Mouse (Mus musculus): ENCODE results near the gene Ildr1. TPM values are rescaled to one million over a fixed set of nuclear protein-coding genes. Genes with fewer than 3 reads are reported as not detected.
A peak's percentile ranks its signal among the peaks of the same experiment; 100 is the strongest.

Ildr1 gene
- 0.70 and 0.77 TPM in 2 replicates for polyA plus RNA-seq (2012; rRNA removed)

DNA sequence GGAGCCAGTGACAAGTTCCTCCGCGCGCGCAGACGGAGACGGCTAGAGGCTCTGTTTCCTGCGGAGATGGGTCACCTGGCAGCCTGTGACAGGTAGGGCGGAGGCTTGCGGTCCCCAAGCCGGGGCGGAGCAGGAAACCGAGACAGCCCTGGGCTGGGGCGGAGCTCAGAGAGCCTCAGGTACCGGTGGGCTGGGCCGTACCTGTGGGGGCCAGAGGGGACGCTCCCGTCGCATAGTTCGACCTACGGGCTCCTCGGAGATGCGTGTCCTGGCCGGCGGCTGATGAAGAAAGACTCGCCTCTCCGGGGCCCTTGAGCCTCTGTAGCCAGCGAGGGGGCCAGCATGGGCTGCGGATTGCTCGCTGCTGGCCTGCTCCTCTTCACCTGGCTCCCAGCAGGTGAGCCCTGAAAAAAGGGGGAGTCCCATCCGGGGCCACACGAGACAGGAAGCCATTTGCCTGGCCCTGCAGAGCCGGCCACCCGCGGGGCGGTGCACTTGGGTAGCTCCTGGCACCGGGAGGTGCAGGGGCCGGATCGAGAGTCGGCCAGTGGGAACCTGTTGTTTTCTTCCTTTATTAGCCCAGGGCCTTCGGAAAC, at the start of gene Ildr1:
Ildr1 (plus strand) TSS at position 161 of the 596 bp plus-strand sequence.
- H3K27me3 ChIP-seq (ENCODE audit: control insufficient read depth, insufficient read depth, low read length): no peaks in the 10 kb centered on the region
- no peak for TF ChIP-seq CTCF (IDR thresholded peaks at IDR 0.05; ENCODE audit: borderline replicate concordance, insufficient read depth, low read depth, low read length)
- TF ChIP-seq POLR2A (IDR thresholded peaks at IDR 0.05; ENCODE audit: borderline replicate concordance, insufficient read depth, low read length): no peak
- no peak within 1 kb of the TSS for H3K27ac ChIP-seq (ENCODE audit: insufficient read depth, low read length)
- peak in 1 of 2 experiments; percentile 14 for DNase-seq
- no peaks in the 10 kb centered on the region for H3K4me1 ChIP-seq (ENCODE audit: control insufficient read depth, insufficient read depth, low read length)
- WGBS: 2% methylated on average over 40 of the region's 40 CpGs
- peak within 1 kb of the TSS; percentile 24 for H3K4me3 ChIP-seq (replicated peaks; ENCODE audit: insufficient read depth, low read depth, low read length)

DNA sequence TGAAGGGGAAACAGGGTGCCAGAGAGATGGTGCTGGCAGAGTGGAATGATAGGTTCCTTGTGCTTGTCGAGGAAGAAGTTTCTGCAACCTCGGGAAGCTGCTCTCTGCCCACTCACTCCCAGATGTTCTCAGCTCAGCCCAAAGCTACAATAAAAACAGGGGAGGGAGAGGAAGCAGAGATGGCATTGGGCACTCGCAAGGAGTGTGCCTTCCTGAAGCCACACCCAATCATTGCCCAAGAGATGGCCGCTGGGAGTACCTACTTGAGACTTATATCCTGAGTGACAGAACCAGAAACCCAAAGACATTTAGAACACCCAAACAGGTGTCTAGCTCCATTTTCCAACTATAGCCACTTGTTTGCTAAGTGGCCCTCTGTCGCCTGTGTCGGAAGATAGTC, 48.7 kb upstream of the Ildr1 start:
- Histone ChIP-seq H3K4me1 (ENCODE audit: control insufficient read depth, insufficient read depth, low read length) (no peaks in the 10 kb centered on the region), H3K27me3 (ENCODE audit: control insufficient read depth, insufficient read depth, low read length) (no peaks in the 10 kb centered on the region), H3K27ac (ENCODE audit: insufficient read depth, low read length) (no peak overlapping the region), H3K4me3 (replicated peaks; ENCODE audit: insufficient read depth, low read depth, low read length) (no peak overlapping the region)
- no peak for DNase-seq
- 88% methylated on average over 6 of the region's 6 CpGs for WGBS
- no peak for TF ChIP-seq POLR2A (IDR thresholded peaks at IDR 0.05; ENCODE audit: borderline replicate concordance, insufficient read depth, low read length)
- no peak for TF ChIP-seq CTCF (IDR thresholded peaks at IDR 0.05; ENCODE audit: borderline replicate concordance, insufficient read depth, low read depth, low read length)

DNA sequence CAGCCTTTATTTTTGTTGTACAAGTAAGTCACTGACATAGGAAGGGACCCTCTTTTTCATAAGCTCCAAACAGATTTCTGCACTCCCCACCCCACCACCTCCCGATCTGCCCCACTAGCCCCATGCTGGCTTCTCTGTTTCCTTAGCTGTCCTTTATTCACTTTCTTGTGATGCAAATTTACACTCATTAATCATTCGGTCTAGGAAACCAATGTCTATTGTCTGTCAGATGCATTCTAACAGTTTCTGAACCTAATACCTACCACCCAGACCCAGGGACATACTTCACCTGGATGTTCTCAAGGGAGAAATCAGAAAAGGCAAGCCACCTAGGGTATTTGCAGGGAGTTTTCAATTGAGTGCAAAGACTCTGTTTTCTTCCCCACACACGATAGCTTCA, 44.5 kb upstream of the Ildr1 start:
- 31% methylated on average over 3 of the region's 3 CpGs for WGBS
- TF ChIP-seq POLR2A (IDR thresholded peaks at IDR 0.05; ENCODE audit: borderline replicate concordance, insufficient read depth, low read length) (no peak), CTCF (IDR thresholded peaks at IDR 0.05; ENCODE audit: borderline replicate concordance, insufficient read depth, low read depth, low read length) (no peak)
- H3K4me1 ChIP-seq (ENCODE audit: control insufficient read depth, insufficient read depth, low read length): no peaks in the 10 kb centered on the region
- H3K4me3 ChIP-seq (replicated peaks; ENCODE audit: insufficient read depth, low read depth, low read length): no peak overlapping the region
- H3K27me3 ChIP-seq (ENCODE audit: control insufficient read depth, insufficient read depth, low read length): no peaks in the 10 kb centered on the region
- DNase-seq: no peak
- no peak overlapping the region for H3K27ac ChIP-seq (ENCODE audit: insufficient read depth, low read length)

DNA sequence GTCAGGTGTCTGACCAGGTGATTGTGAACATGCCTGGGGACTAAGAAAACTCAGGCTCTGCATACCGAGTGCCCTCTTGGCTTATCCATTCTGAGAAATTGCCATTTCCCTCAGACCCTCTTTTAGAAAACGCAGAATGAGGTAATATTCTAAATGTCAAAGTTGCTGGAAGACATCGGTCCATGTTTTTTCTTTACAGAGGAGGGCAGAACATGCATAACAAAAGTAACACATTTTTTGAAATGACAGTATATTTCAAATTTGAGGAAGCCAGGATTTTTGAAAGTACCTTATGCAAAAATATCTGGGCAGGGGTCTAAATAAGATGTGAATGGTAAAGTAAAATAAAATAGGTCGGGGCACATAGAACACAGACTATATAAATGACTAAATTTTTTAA, 43.3 kb upstream of the Ildr1 start:
- 85% methylated on average over 4 of the region's 4 CpGs for WGBS
- no peak for DNase-seq
- Histone ChIP-seq H3K4me1 (ENCODE audit: control insufficient read depth, insufficient read depth, low read length) (no peaks in the 10 kb centered on the region), H3K4me3 (replicated peaks; ENCODE audit: insufficient read depth, low read depth, low read length) (no peak overlapping the region), H3K27me3 (ENCODE audit: control insufficient read depth, insufficient read depth, low read length) (no peaks in the 10 kb centered on the region), H3K27ac (ENCODE audit: insufficient read depth, low read length) (no peak overlapping the region)
- TF ChIP-seq POLR2A (IDR thresholded peaks at IDR 0.05; ENCODE audit: borderline replicate concordance, insufficient read depth, low read length) (no peak), CTCF (IDR thresholded peaks at IDR 0.05; ENCODE audit: borderline replicate concordance, insufficient read depth, low read depth, low read length) (no peak)

DNA sequence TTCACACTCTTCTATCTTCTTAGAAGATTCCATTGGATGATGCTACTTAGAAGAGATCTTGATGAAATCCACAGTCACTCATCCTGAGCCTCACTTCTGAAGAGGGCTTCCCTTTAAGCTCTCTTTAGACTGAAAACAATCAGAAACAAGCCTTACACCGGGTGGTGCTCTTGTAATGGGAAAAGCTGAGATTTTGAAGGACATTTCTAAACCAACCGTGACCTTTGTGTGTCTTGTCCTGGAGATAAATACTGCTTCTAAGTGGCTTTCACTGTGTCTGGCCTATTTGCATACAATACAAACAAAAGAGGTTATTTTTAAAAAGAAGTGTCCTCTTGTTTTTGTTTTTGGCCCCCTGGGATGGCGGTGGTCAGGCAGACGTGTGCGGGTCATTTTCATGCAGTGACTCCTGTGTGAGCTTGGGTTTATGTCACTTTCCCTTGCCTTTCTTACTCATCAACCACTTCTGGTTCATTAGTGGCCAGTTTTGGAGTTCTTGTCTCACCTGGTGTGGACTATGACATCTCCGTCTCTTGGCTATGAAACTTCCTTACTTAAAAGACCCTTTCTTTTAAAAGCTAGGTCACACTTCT, 42.5 kb upstream of the Ildr1 start:
- WGBS: 49% methylated on average over 6 of the region's 6 CpGs
- DNase-seq: no peak
- H3K27me3 ChIP-seq (ENCODE audit: control insufficient read depth, insufficient read depth, low read length): no peaks in the 10 kb centered on the region
- no peak overlapping the region for H3K27ac ChIP-seq (ENCODE audit: insufficient read depth, low read length)
- H3K4me3 ChIP-seq (replicated peaks; ENCODE audit: insufficient read depth, low read depth, low read length): no peak overlapping the region
- H3K4me1 ChIP-seq (ENCODE audit: control insufficient read depth, insufficient read depth, low read length): no peaks in the 10 kb centered on the region
- TF ChIP-seq POLR2A (IDR thresholded peaks at IDR 0.05; ENCODE audit: borderline replicate concordance, insufficient read depth, low read length) (no peak), CTCF (IDR thresholded peaks at IDR 0.05; ENCODE audit: borderline replicate concordance, insufficient read depth, low read depth, low read length) (no peak)

DNA sequence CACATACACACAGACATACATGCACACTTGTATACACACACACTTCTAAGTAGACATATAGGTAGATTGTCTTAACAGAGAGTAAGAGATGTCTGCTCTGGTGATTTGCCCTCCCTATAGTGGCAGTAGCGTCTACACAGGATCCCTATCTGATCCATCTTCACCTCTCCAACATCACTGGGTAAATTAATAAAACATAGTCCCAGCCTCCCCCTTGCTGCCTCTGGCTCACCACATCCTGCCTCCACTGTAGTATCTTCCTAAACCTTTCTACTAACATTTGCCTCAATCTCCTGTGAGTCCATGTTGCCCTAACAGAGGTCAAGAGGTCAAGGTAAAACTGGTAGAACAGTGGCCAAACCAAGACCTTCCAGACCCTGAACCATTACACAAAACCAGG, 38.6 kb upstream of the Ildr1 start:
- Histone ChIP-seq H3K27ac (ENCODE audit: insufficient read depth, low read length) (no peak overlapping the region), H3K4me1 (ENCODE audit: control insufficient read depth, insufficient read depth, low read length) (no peaks in the 10 kb centered on the region), H3K27me3 (ENCODE audit: control insufficient read depth, insufficient read depth, low read length) (no peaks in the 10 kb centered on the region), H3K4me3 (replicated peaks; ENCODE audit: insufficient read depth, low read depth, low read length) (no peak overlapping the region)
- no peak for DNase-seq
- WGBS: 100% methylated on average over 1 of the region's 1 CpGs
- no peak for TF ChIP-seq CTCF (IDR thresholded peaks at IDR 0.05; ENCODE audit: borderline replicate concordance, insufficient read depth, low read depth, low read length)
- no peak for TF ChIP-seq POLR2A (IDR thresholded peaks at IDR 0.05; ENCODE audit: borderline replicate concordance, insufficient read depth, low read length)

DNA sequence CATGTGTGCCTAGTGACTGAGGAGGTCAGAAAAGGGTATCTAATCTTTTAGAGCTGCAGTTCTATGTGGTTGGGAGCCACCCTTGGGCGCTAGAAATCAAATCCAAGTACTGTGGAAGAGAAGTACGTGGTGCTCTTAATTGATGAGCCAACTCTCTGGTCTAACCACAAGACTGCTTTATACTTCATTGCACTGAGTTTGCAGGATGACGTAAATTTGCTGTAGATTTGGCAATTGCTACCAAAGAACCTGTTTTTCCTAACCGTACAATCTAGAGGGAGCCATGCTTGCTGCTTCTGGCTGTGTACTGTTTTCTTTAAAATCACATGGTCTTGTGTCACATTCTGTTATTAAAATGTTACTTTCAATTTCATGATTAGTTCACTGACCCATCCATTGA, 37.9 kb upstream of the Ildr1 start:
- Histone ChIP-seq H3K4me1 (ENCODE audit: control insufficient read depth, insufficient read depth, low read length) (no peaks in the 10 kb centered on the region), H3K27ac (ENCODE audit: insufficient read depth, low read length) (no peak overlapping the region), H3K27me3 (ENCODE audit: control insufficient read depth, insufficient read depth, low read length) (no peaks in the 10 kb centered on the region), H3K4me3 (replicated peaks; ENCODE audit: insufficient read depth, low read depth, low read length) (no peak overlapping the region)
- TF ChIP-seq CTCF (IDR thresholded peaks at IDR 0.05; ENCODE audit: borderline replicate concordance, insufficient read depth, low read depth, low read length) (no peak), POLR2A (IDR thresholded peaks at IDR 0.05; ENCODE audit: borderline replicate concordance, insufficient read depth, low read length) (no peak)
- WGBS: 70% methylated on average over 4 of the region's 4 CpGs
- DNase-seq: no peak

DNA sequence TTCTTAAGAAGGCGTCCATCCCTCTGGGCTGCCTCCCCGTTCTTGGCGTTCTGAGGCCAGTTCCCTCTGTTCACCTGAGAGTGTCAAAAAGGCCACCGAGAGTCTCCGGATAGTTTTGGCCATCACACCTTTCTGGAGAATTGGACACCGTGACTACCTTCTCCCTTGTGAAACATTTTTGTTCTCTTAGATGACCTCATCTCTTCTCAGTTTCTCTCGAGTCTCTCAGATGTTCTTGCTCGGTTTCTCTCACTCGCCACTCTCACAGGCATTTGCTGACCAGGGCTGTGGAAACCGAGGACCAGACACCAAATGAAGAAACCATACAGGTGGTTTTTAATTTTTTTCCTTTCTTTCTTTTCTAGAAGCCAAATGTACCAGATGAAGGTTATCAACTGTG, 32.4 kb upstream of the Ildr1 start:
- no peak overlapping the region for H3K27ac ChIP-seq (ENCODE audit: insufficient read depth, low read length)
- H3K4me1 ChIP-seq (ENCODE audit: control insufficient read depth, insufficient read depth, low read length): no peaks in the 10 kb centered on the region
- no peak for TF ChIP-seq CTCF (IDR thresholded peaks at IDR 0.05; ENCODE audit: borderline replicate concordance, insufficient read depth, low read depth, low read length)
- no peak for TF ChIP-seq POLR2A (IDR thresholded peaks at IDR 0.05; ENCODE audit: borderline replicate concordance, insufficient read depth, low read length)
- H3K4me3 ChIP-seq (replicated peaks; ENCODE audit: insufficient read depth, low read depth, low read length): no peak overlapping the region
- H3K27me3 ChIP-seq (ENCODE audit: control insufficient read depth, insufficient read depth, low read length): no peaks in the 10 kb centered on the region
- WGBS: 92% methylated on average over 10 of the region's 10 CpGs
- no peak for DNase-seq
